In the genomic region with DNA sequence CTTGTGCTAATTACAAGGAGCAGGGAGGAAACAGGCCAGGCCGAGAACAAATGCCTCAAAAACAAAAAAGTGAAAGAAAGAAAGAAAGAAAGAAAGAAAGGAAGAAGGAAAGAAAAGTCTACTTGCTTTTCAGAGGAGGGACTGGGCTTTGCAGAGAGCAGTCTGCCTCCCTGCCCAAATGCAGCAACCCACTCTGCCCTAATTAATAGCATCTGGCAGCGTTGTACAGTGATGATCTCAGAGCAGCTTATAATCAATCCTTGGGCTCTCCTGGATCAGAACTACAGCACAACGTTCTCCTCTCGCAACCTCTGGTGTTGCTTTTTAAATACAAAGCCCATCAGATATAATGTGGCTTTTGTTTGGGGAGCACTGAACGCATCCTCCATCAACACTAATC, we compare ENCODE assay signal across 18 mouse cellular contexts. TPM values are rescaled to one million over a fixed set of nuclear protein-coding genes. Genes with fewer than 3 reads are reported as not detected.
DNase-seq lines count a peak whose midpoint lies in the region; ATAC-seq and TF ChIP-seq lines count a peak whose summit lies in the region.
"Had no signal": no experiment of that assay in that cellular context is flagged by ENCODE, and none has a peak within 500 bp of the region (broad histone marks: within the 10 kb centered on the region; RNA-seq: fewer than 3 reads in every experiment).

No protein-coding gene starts in this region.

- no peaks in the 10 kb centered on the region for H3K79me2 ChIP-seq in heart, adult 2 months (replicated peaks; ENCODE audit: control insufficient read depth, insufficient read depth, low read length)

- no peak overlapping the region for H3K4me2 ChIP-seq in hindbrain, embryonic 13.5 days
- 0 out of 2 replicates have a peak overlapping the region, but pooled peaks have one; percentile 11 for H3K4me2 ChIP-seq in embryonic facial prominence, embryonic 14.5 days (ENCODE audit: low read depth, low read length)
- H3K4me2 ChIP-seq: heart, embryonic 11.5 days; lung, embryonic 15.5 days had no signal

- intact Hi-C loops in heart, adult 2 months (cut with DNase I) = no loop called here

- no peak overlapping the region for H3K4me3 ChIP-seq in hindbrain, embryonic 10.5 days
- no peak overlapping the region for H3K4me3 ChIP-seq in hindbrain, embryonic 13.5 days
- H3K4me3 ChIP-seq in embryonic facial prominence, embryonic 14.5 days (ENCODE audit: low read depth, low read length) = no peak overlapping the region
- no peak overlapping the region for H3K4me3 ChIP-seq in limb, embryonic 10.5 days
- no peak overlapping the region for H3K4me3 ChIP-seq in heart, adult 2 months
- H3K4me3 ChIP-seq: lung, embryonic 15.5 days; megakaryocyte, embryonic 14.5 days had no signal

- no peak overlapping the region for H3K9ac ChIP-seq in hindbrain, embryonic 13.5 days
- no peak overlapping the region for H3K9ac ChIP-seq in embryonic facial prominence, embryonic 14.5 days (ENCODE audit: low read depth, low read length)
- H3K9ac ChIP-seq in heart, adult 2 months (ENCODE audit: low read depth, low read length) = no peak overlapping the region
- H3K9ac ChIP-seq: lung, embryonic 15.5 days had no signal

- H3K36me3 ChIP-seq in hindbrain, embryonic 10.5 days = no peaks in the 10 kb centered on the region
- H3K36me3 ChIP-seq in hindbrain, embryonic 13.5 days = no peaks in the 10 kb centered on the region
- no peaks in the 10 kb centered on the region for H3K36me3 ChIP-seq in embryonic facial prominence, embryonic 14.5 days (ENCODE audit: control insufficient read depth, insufficient read depth, low read length)
- H3K36me3 ChIP-seq in limb, embryonic 10.5 days = no peaks in the 10 kb centered on the region
- no peaks in the 10 kb centered on the region for H3K36me3 ChIP-seq in heart, adult 2 months (ENCODE audit: control insufficient read depth, insufficient read depth, low read length)
- H3K36me3 ChIP-seq: lung, embryonic 15.5 days had no signal

- TF ChIP-seq CTCF in heart, adult 2 months (IDR thresholded peaks at IDR 0.05) = no peak

- TF ChIP-seq EP300 in heart, adult 2 months (IDR thresholded peaks at IDR 0.05; ENCODE audit: insufficient read depth, low read depth, low read length) = no peak

- 67% methylated on average over 5 of the region's 5 CpGs for WGBS in hindbrain, embryonic 10.5 days
- WGBS in hindbrain, embryonic 13.5 days = 42% methylated on average over 5 of the region's 5 CpGs
- WGBS in embryonic facial prominence, embryonic 14.5 days = 34% methylated on average over 5 of the region's 5 CpGs
- WGBS in limb, embryonic 10.5 days = 46% methylated on average over 5 of the region's 5 CpGs
- WGBS in heart, adult 2 months = 66% methylated on average over 5 of the region's 5 CpGs

- peak overlapping the region; percentile 76; the same call in 1 of the 2 replicates for H3K27ac ChIP-seq in hindbrain, embryonic 10.5 days
- H3K27ac ChIP-seq in hindbrain, embryonic 13.5 days = no peak overlapping the region
- no peak overlapping the region for H3K27ac ChIP-seq in embryonic facial prominence, embryonic 14.5 days (replicated peaks; ENCODE audit: low read depth, low read length)
- peak overlapping the region; percentile 75; the same call in 1 of the 2 replicates for H3K27ac ChIP-seq in limb, embryonic 10.5 days
- H3K27ac ChIP-seq in heart, adult 2 months = no peak overlapping the region
- H3K27ac ChIP-seq: lung, embryonic 15.5 days had no signal

- no peak for TF ChIP-seq POLR2A in heart, adult 2 months (IDR thresholded peaks at IDR 0.05; ENCODE audit: insufficient read depth, low read depth, low read length)

- no peaks in the 10 kb centered on the region for H3K9me3 ChIP-seq in hindbrain, embryonic 10.5 days
- H3K9me3 ChIP-seq in hindbrain, embryonic 13.5 days = no peaks in the 10 kb centered on the region
- no peaks in the 10 kb centered on the region for H3K9me3 ChIP-seq in embryonic facial prominence, embryonic 14.5 days (ENCODE audit: control insufficient read depth, low read length)
- H3K9me3 ChIP-seq in limb, embryonic 10.5 days (replicated peaks) = no peaks in the 10 kb centered on the region
- H3K9me3 ChIP-seq: lung, embryonic 15.5 days; megakaryocyte, embryonic 14.5 days had no signal

- H3K4me1 ChIP-seq in hindbrain, embryonic 10.5 days (replicated peaks) = peaks cover 25% of the 10 kb centered on the region
- H3K4me1 ChIP-seq in hindbrain, embryonic 13.5 days (replicated peaks) = peaks cover 11% of the 10 kb centered on the region
- H3K4me1 ChIP-seq in embryonic facial prominence, embryonic 14.5 days (ENCODE audit: control insufficient read depth, insufficient read depth, low read length) = peaks cover 7% of the 10 kb centered on the region
- peaks cover 20% of the 10 kb centered on the region for H3K4me1 ChIP-seq in limb, embryonic 10.5 days
- peaks cover 2% of the 10 kb centered on the region; the same call in 1 of the 2 replicates for H3K4me1 ChIP-seq in heart, adult 2 months (ENCODE audit: control insufficient read depth, insufficient read depth, low read length)
- H3K4me1 ChIP-seq: megakaryocyte, embryonic 14.5 days had no signal

- DNase-seq in hindbrain, embryonic 10.5 days (ENCODE audit: low spot score) = no peak
- DNase-seq in MN1 (ENCODE audit: low spot score) = peak; percentile 69
- peak; percentile 34 for DNase-seq in embryonic facial prominence, embryonic 14.5 days (ENCODE audit: low spot score)
- peak; percentile 48 for DNase-seq in limb, embryonic 10.5 days (ENCODE audit: low spot score)
- DNase-seq in heart, adult 2 months = no peak
- no peak for DNase-seq in kidney, adult 11 months
- DNase-seq in lung, postnatal 10 days = no peak
- DNase-seq: adrenal gland, postnatal 14 days; cerebellum, postnatal 25 days; gastrocnemius, postnatal 25 days; heart, postnatal 36 days; kidney, postnatal 4 days; spleen, adult 18-20 months; thymus, postnatal 25 days had no signal

- no peak for ATAC-seq in hindbrain, embryonic 13.5 days (ENCODE audit: low FRiP score)
- ATAC-seq in embryonic facial prominence, embryonic 14.5 days (ENCODE audit: low read depth) = no peak

- H3K27me3 ChIP-seq in hindbrain, embryonic 10.5 days (ENCODE audit: insufficient read depth, poor library complexity, severe bottlenecking) = no peaks in the 10 kb centered on the region
- H3K27me3 ChIP-seq in hindbrain, embryonic 13.5 days = no peaks in the 10 kb centered on the region
- no peaks in the 10 kb centered on the region for H3K27me3 ChIP-seq in embryonic facial prominence, embryonic 14.5 days (replicated peaks; ENCODE audit: control insufficient read depth, insufficient read depth, low read length)
- H3K27me3 ChIP-seq in limb, embryonic 10.5 days (ENCODE audit: low read depth, poor library complexity, severe bottlenecking) = no peaks in the 10 kb centered on the region
- no peaks in the 10 kb centered on the region for H3K27me3 ChIP-seq in heart, adult 2 months (ENCODE audit: control insufficient read depth, insufficient read depth, low read length)
- H3K27me3 ChIP-seq: lung, embryonic 15.5 days had no signal

RNA-seq across cellular contexts. Expression of a gene that starts 10.7 kb away (rescaled TPM):
- 24.0 and 27.1 TPM in 2 replicates for polyA plus RNA-seq in hindbrain, embryonic 10.5 days (2016; fragmentation: Nextera tagmentation; extraction: Ambion mirVana)
- polyA plus RNA-seq in hindbrain, embryonic 13.5 days (2015; fragmentation: Nextera tagmentation; extraction: Ambion mirVana) = 19.0 and 22.4 TPM in 2 replicates
- 11.0 and 11.2 TPM in 2 replicates for polyA plus RNA-seq in embryonic facial prominence, embryonic 14.5 days (2014; fragmentation: Nextera tagmentation; extraction: Ambion mirVana)
- 8.4 and 9.6 TPM in 2 replicates for polyA plus RNA-seq in limb, embryonic 10.5 days (2016; fragmentation: Nextera tagmentation; extraction: Ambion mirVana)
- total RNA-seq in heart, adult 2 months (2021) = 1 to 10 TPM; 4.1 to 4.9 TPM
- 1.1 TPM in 2 replicates for polyA plus RNA-seq in heart, adult 2 months (2012; rRNA removed)

RNA-seq across cellular contexts. Expression of a gene that starts 42.9 kb away (rescaled TPM):
- 24.8 and 28.0 TPM in 2 replicates for polyA plus RNA-seq in hindbrain, embryonic 10.5 days (2016; fragmentation: Nextera tagmentation; extraction: Ambion mirVana)
- polyA plus RNA-seq in hindbrain, embryonic 13.5 days (2015; fragmentation: Nextera tagmentation; extraction: Ambion mirVana) = 30.6 and 36.2 TPM in 2 replicates
- 18.3 and 21.8 TPM in 2 replicates for polyA plus RNA-seq in embryonic facial prominence, embryonic 14.5 days (2014; fragmentation: Nextera tagmentation; extraction: Ambion mirVana)
- 17.0 and 21.2 TPM in 2 replicates for polyA plus RNA-seq in limb, embryonic 10.5 days (2016; fragmentation: Nextera tagmentation; extraction: Ambion mirVana)
- 100 to 1,000 TPM in 1 of 2 experiments, 10 to 100 TPM in 1; 81.2 to 101 TPM for total RNA-seq in heart, adult 2 months (2021)
- polyA plus RNA-seq in heart, adult 2 months (2012; rRNA removed) = 30.5 and 57.6 TPM in 2 replicates

Comparison
In these comparisons a context has a peak if more than half of its experiments do, and no peak if none do; other contexts are left out.
1. H3K27ac ChIP-seq: peak in hindbrain, embryonic 10.5 days (single experiment) and limb, embryonic 10.5 days (single experiment); none in hindbrain, embryonic 13.5 days (single experiment), embryonic facial prominence, embryonic 14.5 days (single experiment) and heart, adult 2 months (single experiment).
2. DNase-seq: peak in MN1 (single experiment), embryonic facial prominence, embryonic 14.5 days (single experiment) and limb, embryonic 10.5 days (single experiment); none in hindbrain, embryonic 10.5 days (single experiment), heart, adult 2 months (0 of 2), kidney, adult 11 months (single experiment) and lung, postnatal 10 days (single experiment).